Mouse (Mus musculus): ENCODE measurements around the gene Cds2. TPM values are rescaled to one million over a fixed set of nuclear protein-coding genes. Genes with fewer than 3 reads are reported as not detected.
"Not testable (repeated sequence)": the region's sequence is repeated elsewhere in the genome, so short reads cannot be mapped to it uniquely, and the experiment has no call there.

The Cds2 gene
- polyA plus RNA-seq, 1 experiment: 181 TPM

- WGBS: 94% methylated on average over 2 of the region's 2 CpGs
Observed at GRCm38 (mm10) chr2:132313568-132313967, 50.6 kb downstream of the Cds2 start.

DNA sequence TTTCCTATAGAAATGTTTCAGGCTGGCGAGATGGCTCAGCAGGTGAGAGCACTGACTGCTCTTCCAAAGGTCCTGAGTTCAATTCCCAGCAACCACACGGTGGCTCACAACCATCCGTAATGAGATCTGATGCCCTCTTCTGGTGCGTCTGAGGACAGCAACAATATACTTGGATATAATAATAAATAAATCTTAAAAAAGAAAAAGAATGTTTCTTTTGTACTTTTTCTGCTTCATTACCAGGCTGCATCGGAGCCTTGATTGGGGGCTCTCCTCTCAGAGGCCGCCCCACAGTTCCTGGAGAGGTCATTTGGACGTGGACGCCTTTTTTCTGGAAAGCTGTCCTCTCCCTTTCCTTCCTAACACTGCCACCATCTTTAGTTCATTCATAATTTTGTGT is 51.1 kb downstream of the Cds2 start:
- WGBS: 89% methylated on average over 8 of the region's 8 CpGs
- not testable (repeated sequence) for H3K4me3 ChIP-seq (ENCODE audit: insufficient read depth, low read depth, low read length); H3K27ac ChIP-seq (ENCODE audit: insufficient read depth, low read depth, low read length); H3K4me1 ChIP-seq (ENCODE audit: control insufficient read depth, insufficient read depth, low read length)

More at GRCm38 (mm10) chr2:132313568-132313967, 50.6 kb downstream of the Cds2 start:
- no peaks in the 10 kb centered on the region; the same call in 1 of the 2 replicates for H3K4me1 ChIP-seq (ENCODE audit: control insufficient read depth, insufficient read depth, low read length)
- H3K4me3 ChIP-seq (ENCODE audit: insufficient read depth, low read depth, low read length): no peak overlapping the region
- TF ChIP-seq POLR2A (IDR thresholded peaks at IDR 0.05; ENCODE audit: insufficient read depth, low read depth, low read length) (no peak), CTCF (IDR thresholded peaks at IDR 0.05; ENCODE audit: insufficient read depth, low read depth, low read length) (no peak)
- H3K27ac ChIP-seq (ENCODE audit: insufficient read depth, low read depth, low read length): no peak overlapping the region

DNA sequence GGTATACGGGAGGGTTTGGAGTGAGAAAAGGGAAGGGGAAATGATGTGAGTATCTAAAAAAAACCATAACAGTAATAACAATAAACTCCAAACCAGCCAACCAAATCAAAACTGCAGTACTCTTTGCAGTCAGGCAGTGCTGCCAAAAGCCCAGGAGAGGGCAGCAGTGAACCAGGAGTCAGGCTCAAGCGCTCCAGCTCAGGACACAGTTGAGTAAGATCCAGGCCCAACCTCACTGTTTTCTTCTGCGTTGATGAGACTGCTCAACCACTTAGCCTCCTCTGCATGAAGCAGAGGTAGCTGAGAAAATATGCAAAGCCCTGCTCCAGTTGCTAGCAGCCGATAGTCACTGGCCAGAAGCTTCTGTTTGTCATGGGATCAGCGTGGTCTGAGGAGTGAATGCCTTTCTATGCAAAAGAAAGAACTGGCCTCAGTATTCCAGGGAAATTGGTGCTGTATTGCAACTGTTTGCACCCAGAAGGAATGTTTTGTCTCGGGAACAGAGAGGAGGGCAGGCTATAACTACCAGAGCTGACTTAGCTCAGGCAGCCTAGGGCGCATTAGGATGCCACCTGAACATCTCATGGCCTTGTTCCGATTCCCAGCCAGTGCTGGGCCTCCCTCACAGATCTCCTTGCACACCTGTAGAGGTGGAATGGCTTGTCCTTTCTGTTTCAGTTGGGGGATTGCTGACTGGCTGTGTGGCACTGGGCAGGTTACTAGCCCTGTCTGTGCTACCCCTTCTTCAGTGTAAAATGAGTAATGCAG is 53.3 kb downstream of the Cds2 start:
- peak; percentile 86 for TF ChIP-seq CTCF (IDR thresholded peaks at IDR 0.05; ENCODE audit: insufficient read depth, low read depth, low read length)
- TF ChIP-seq POLR2A (IDR thresholded peaks at IDR 0.05; ENCODE audit: insufficient read depth, low read depth, low read length): no peak
- Histone ChIP-seq H3K27ac (ENCODE audit: insufficient read depth, low read depth, low read length) (no peak overlapping the region), H3K4me3 (ENCODE audit: insufficient read depth, low read depth, low read length) (no peak overlapping the region), H3K4me1 (ENCODE audit: control insufficient read depth, insufficient read depth, low read length) (no peaks in the 10 kb centered on the region; the same call in 1 of the 2 replicates)
- WGBS: 34% methylated on average over 8 of the region's 8 CpGs

- TF ChIP-seq POLR2A (IDR thresholded peaks at IDR 0.05; ENCODE audit: insufficient read depth, low read depth, low read length) (no peak), CTCF (IDR thresholded peaks at IDR 0.05; ENCODE audit: insufficient read depth, low read depth, low read length) (no peak)
- H3K4me3 ChIP-seq (ENCODE audit: insufficient read depth, low read depth, low read length): no peak overlapping the region
- no peaks in the 10 kb centered on the region; the same call in 1 of the 2 replicates for H3K4me1 ChIP-seq (ENCODE audit: control insufficient read depth, insufficient read depth, low read length)
- 92% methylated on average over 1 of the region's 1 CpGs for WGBS
- no peak overlapping the region for H3K27ac ChIP-seq (ENCODE audit: insufficient read depth, low read depth, low read length)
Observed at GRCm38 (mm10) chr2:132317178-132317577, 54.2 kb downstream of the Cds2 start.

- Histone ChIP-seq H3K4me3 (ENCODE audit: insufficient read depth, low read depth, low read length) (no peak overlapping the region), H3K27ac (ENCODE audit: insufficient read depth, low read depth, low read length) (no peak overlapping the region), H3K4me1 (ENCODE audit: control insufficient read depth, insufficient read depth, low read length) (no peaks in the 10 kb centered on the region; the same call in 1 of the 2 replicates)
- TF ChIP-seq POLR2A (IDR thresholded peaks at IDR 0.05; ENCODE audit: insufficient read depth, low read depth, low read length): no peak
- TF ChIP-seq CTCF (IDR thresholded peaks at IDR 0.05; ENCODE audit: insufficient read depth, low read depth, low read length): no peak
- 86% methylated on average over 5 of the region's 5 CpGs for WGBS
Observed at GRCm38 (mm10) chr2:132320516-132320915, 57.6 kb downstream of the Cds2 start.

- 67% methylated on average over 4 of the region's 4 CpGs for WGBS
Observed at GRCm38 (mm10) chr2:132323541-132323940, 60.6 kb downstream of the Cds2 start.

DNA sequence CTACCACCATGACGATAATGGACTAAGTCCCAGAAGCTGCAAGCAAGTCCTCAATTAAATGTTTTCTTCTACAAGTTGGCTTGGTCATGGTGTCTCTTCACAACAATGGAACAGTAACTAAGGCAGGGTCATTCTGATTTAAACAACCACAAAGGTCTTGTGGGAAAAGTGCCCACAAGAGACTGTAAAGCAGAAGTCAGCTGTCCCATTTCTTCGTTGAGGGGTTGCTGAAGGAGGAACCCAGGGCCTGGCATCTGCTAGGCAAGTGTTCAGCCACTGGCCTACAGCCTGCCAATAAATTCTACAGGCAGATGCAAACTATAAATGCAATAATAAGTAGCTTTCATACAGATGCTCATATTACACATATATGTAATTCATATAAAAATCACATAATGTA is 74.3 kb downstream of the Cds2 start:
- Histone ChIP-seq H3K27ac (ENCODE audit: insufficient read depth, low read depth, low read length) (no peak overlapping the region), H3K4me3 (ENCODE audit: insufficient read depth, low read depth, low read length) (no peak overlapping the region), H3K4me1 (ENCODE audit: control insufficient read depth, insufficient read depth, low read length) (peaks cover 2% of the 10 kb centered on the region; the same call in 1 of the 2 replicates)
- WGBS: 71% methylated on average over 2 of the region's 2 CpGs
- TF ChIP-seq CTCF (IDR thresholded peaks at IDR 0.05; ENCODE audit: insufficient read depth, low read depth, low read length): no peak
- no peak for TF ChIP-seq POLR2A (IDR thresholded peaks at IDR 0.05; ENCODE audit: insufficient read depth, low read depth, low read length)

More at GRCm38 (mm10) chr2:132323541-132323940, 60.6 kb downstream of the Cds2 start:
- TF ChIP-seq POLR2A (IDR thresholded peaks at IDR 0.05; ENCODE audit: insufficient read depth, low read depth, low read length) (no peak), CTCF (IDR thresholded peaks at IDR 0.05; ENCODE audit: insufficient read depth, low read depth, low read length) (no peak)
- H3K27ac ChIP-seq (ENCODE audit: insufficient read depth, low read depth, low read length): no peak overlapping the region
- H3K4me1 ChIP-seq (ENCODE audit: control insufficient read depth, insufficient read depth, low read length): no peaks in the 10 kb centered on the region
- H3K4me3 ChIP-seq (ENCODE audit: insufficient read depth, low read depth, low read length): no peak overlapping the region

GRCm38 (mm10) chr2:132340350-132340749 is 77.4 kb downstream of the Cds2 start:
- peaks cover 2% of the 10 kb centered on the region; the same call in 1 of the 2 replicates for H3K4me1 ChIP-seq (ENCODE audit: control insufficient read depth, insufficient read depth, low read length)
- H3K27ac ChIP-seq (ENCODE audit: insufficient read depth, low read depth, low read length): no peak overlapping the region
- 45% methylated on average over 2 of the region's 2 CpGs for WGBS
- H3K4me3 ChIP-seq (ENCODE audit: insufficient read depth, low read depth, low read length): no peak overlapping the region
- TF ChIP-seq POLR2A (IDR thresholded peaks at IDR 0.05; ENCODE audit: insufficient read depth, low read depth, low read length): no peak

DNA sequence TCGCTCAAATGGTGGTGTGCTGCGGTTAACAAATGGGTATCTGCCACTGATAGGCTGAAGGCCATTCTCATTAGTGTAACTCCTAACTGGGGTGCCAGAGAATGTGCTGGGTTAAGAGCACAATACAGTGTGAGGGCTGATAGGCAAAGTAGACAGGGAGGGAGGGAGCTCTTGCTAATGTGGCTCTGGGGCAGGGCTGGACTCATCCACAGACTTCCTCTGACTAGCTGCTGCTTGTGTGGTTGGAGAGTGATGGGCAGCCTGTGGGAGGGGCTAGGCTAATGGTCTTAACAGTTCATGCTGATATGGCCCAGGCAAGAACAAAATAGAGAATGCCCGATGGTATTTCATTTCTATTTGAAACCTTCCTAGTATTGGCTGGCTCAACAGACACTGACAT is 78.3 kb downstream of the Cds2 start:
- Histone ChIP-seq H3K4me1 (ENCODE audit: control insufficient read depth, insufficient read depth, low read length) (peaks cover 2% of the 10 kb centered on the region; the same call in 1 of the 2 replicates), H3K4me3 (ENCODE audit: insufficient read depth, low read depth, low read length) (no peak overlapping the region), H3K27ac (ENCODE audit: insufficient read depth, low read depth, low read length) (no peak overlapping the region)
- WGBS: 96% methylated on average over 3 of the region's 3 CpGs
- TF ChIP-seq POLR2A (IDR thresholded peaks at IDR 0.05; ENCODE audit: insufficient read depth, low read depth, low read length) (no peak), CTCF (IDR thresholded peaks at IDR 0.05; ENCODE audit: insufficient read depth, low read depth, low read length) (no peak)

Data from olfactory bulb, adult 2 months (tissue).